Comparison of ENCODE assay signal across 13 mouse cellular contexts in genomic region chr17:15815312-15816018, GRCm38 (mm10).
"Had no signal": no experiment of that assay in that cellular context is flagged by ENCODE, and none has a peak within 500 bp of the region (broad histone marks: within the 10 kb centered on the region; RNA-seq: fewer than 3 reads in every experiment).

No protein-coding gene starts in this region.

- H3K9ac ChIP-seq: liver, embryonic 15.5 days; midbrain, embryonic 13.5 days had no signal

- H3K27ac ChIP-seq: layer of hippocampus, adult 2 months; limb, embryonic 10.5 days; liver, embryonic 15.5 days; midbrain, embryonic 13.5 days had no signal

- H3K9me3 ChIP-seq: limb, embryonic 10.5 days; liver, embryonic 15.5 days; megakaryocyte, embryonic 14.5 days; midbrain, embryonic 13.5 days had no signal

- H3K27me3 ChIP-seq: liver, embryonic 15.5 days; midbrain, embryonic 13.5 days had no signal

- ATAC-seq: midbrain, embryonic 13.5 days had no signal

- H3K4me1 ChIP-seq: liver, embryonic 15.5 days; megakaryocyte, embryonic 14.5 days had no signal

- H3K4me3 ChIP-seq: layer of hippocampus, adult 2 months; limb, embryonic 10.5 days; liver, embryonic 15.5 days; megakaryocyte, embryonic 14.5 days; midbrain, embryonic 13.5 days had no signal

- DNase-seq: kidney, adult 18-20 months; kidney, postnatal 10 days; kidney, postnatal 4 days; lung, adult 2 months; lung, postnatal 10 days; thymus, adult 2 months; thymus, postnatal 25 days had no signal

- H3K4me2 ChIP-seq: liver, embryonic 11.5 days; liver, embryonic 15.5 days; midbrain, embryonic 13.5 days had no signal

- H3K36me3 ChIP-seq: liver, embryonic 15.5 days had no signal
